Mouse (Mus musculus): ENCODE measurements around the gene Derl3. TPM values are rescaled to one million over a fixed set of nuclear protein-coding genes. Genes with fewer than 3 reads are reported as not detected.

The Derl3 gene
- polyA plus RNA-seq, 1 experiment, result 19.0 TPM

DNA sequence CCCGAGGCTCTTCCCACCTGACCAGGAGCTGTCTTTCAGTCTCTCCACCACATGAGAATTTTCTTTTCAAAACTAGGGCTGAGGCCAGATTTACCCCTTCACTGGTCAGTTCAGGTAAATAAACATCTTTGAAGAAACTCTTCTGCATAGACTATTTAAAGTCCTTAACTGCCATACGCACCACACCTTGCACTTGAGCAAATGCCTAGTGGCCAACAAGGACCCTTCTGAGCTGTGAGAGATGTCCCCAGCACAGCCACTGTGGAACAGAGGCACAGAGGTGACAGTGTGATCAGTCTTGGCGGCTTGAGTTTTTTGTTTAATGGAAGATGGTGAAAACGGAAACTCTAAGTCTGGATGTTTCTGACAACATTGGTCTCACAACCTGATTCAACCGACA is 25.8 kb downstream of the Derl3 start:
- WGBS, result 94% methylated on average over 5 of the region's 5 CpGs
- no peak for TF ChIP-seq POLR2A (IDR thresholded peaks at IDR 0.05; ENCODE audit: control insufficient read depth, extremely low read depth, insufficient read depth, low read length, poor library complexity)
- no peaks in the 10 kb centered on the region for H3K36me3 ChIP-seq (ENCODE audit: control insufficient read depth, insufficient read depth, low read length)
- H3K4me3 ChIP-seq (ENCODE audit: control insufficient read depth, insufficient read depth, low read length), result no peak overlapping the region
- no peak overlapping the region for H3K27ac ChIP-seq (ENCODE audit: control insufficient read depth, insufficient read depth, low read length)
- DNase-seq, result no peak
- H3K27me3 ChIP-seq (ENCODE audit: control insufficient read depth, insufficient read depth, low read length), result no peaks in the 10 kb centered on the region
- H3K4me1 ChIP-seq (replicated peaks; ENCODE audit: control insufficient read depth, insufficient read depth, low read length), result peaks cover 4% of the 10 kb centered on the region

GRCm38 (mm10) chr10:75921026-75921725 is 28.0 kb downstream of the Derl3 start, which contains the start of gene Smarcb1:
Gene Smarcb1, minus strand, starts transcription at chr10:75921617.
- Histone ChIP-seq H3K27me3 (ENCODE audit: control insufficient read depth, insufficient read depth, low read length) (no peaks in the 10 kb centered on the region), H3K27ac (ENCODE audit: control insufficient read depth, insufficient read depth, low read length) (no peak within 1 kb of the TSS), H3K4me1 (replicated peaks; ENCODE audit: control insufficient read depth, insufficient read depth, low read length) (peaks cover 4% of the 10 kb centered on the region), H3K4me3 (ENCODE audit: control insufficient read depth, insufficient read depth, low read length) (peak within 1 kb of the TSS; percentile 74), H3K36me3 (ENCODE audit: control insufficient read depth, insufficient read depth, low read length) (no peaks in the 10 kb centered on the region)
- DNase-seq, result peak; percentile 93
- TF ChIP-seq CTCF (IDR thresholded peaks at IDR 0.05; ENCODE audit: borderline replicate concordance, control insufficient read depth, extremely low read depth, insufficient read depth, low read length, poor library complexity), result 0 out of 2 replicates have a peak, but pooled peaks have one; percentile 13
- peak; percentile 49 for TF ChIP-seq POLR2A (IDR thresholded peaks at IDR 0.05; ENCODE audit: control insufficient read depth, extremely low read depth, insufficient read depth, low read length, poor library complexity)
- WGBS, result under 1% methylated on average over 76 of the region's 76 CpGs

DNA sequence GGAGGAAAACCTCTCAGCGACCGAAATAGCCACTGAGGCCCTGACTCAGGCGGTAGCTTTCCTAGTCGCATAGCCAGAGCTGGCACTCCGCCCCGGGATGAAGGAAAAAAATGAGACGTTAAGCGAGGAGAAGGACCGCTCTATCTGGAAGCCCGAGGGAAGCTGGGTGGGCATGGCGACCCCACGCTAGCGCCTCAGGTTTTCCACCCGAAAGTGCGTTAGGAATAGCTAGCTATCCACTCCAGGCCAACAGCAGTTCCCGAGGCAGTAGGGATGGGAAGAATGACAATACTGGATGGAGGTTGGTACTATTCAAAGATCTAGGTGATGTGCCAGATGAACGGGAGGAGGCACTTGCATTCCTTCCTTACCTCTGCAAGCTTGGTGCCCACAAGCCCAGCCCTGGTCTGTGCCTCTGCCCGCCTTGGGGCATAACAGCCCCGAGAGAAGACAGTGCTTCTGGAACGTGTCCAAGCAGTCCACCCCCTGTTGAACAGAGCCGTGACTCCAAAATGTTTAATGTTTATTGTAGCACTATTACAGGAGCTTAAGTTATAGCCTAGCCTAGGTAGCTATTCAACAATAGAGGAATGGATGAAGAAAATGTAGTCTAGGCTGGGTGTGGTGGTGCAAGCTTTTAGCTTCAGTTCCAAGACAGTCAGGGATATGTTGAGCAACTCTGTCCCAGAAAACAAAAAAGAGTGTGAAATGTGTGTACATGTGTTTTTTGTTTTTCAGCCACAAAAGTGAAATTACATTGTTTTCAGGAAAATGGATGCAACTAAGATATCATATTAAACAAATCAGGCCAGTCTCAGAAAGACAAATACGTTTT is 28.7 kb downstream of the Derl3 start:
- peaks cover 6% of the 10 kb centered on the region for H3K4me1 ChIP-seq (replicated peaks; ENCODE audit: control insufficient read depth, insufficient read depth, low read length)
- 6% methylated on average over 22 of the region's 22 CpGs for WGBS
- no peaks in the 10 kb centered on the region for H3K27me3 ChIP-seq (ENCODE audit: control insufficient read depth, insufficient read depth, low read length)
- peak overlapping the region; percentile 74 for H3K4me3 ChIP-seq (ENCODE audit: control insufficient read depth, insufficient read depth, low read length)
- H3K36me3 ChIP-seq (ENCODE audit: control insufficient read depth, insufficient read depth, low read length), result no peaks in the 10 kb centered on the region
- no peak for TF ChIP-seq CTCF (IDR thresholded peaks at IDR 0.05; ENCODE audit: borderline replicate concordance, control insufficient read depth, extremely low read depth, insufficient read depth, low read length, poor library complexity)
- no peak for TF ChIP-seq POLR2A (IDR thresholded peaks at IDR 0.05; ENCODE audit: control insufficient read depth, extremely low read depth, insufficient read depth, low read length, poor library complexity)
- no peak for DNase-seq
- H3K27ac ChIP-seq (ENCODE audit: control insufficient read depth, insufficient read depth, low read length), result no peak overlapping the region

GRCm38 (mm10) chr10:75924324-75924723 is 31.1 kb downstream of the Derl3 start:
- Histone ChIP-seq H3K27ac (ENCODE audit: control insufficient read depth, insufficient read depth, low read length) (no peak overlapping the region), H3K27me3 (ENCODE audit: control insufficient read depth, insufficient read depth, low read length) (no peaks in the 10 kb centered on the region), H3K4me1 (replicated peaks; ENCODE audit: control insufficient read depth, insufficient read depth, low read length) (peaks cover 6% of the 10 kb centered on the region), H3K36me3 (ENCODE audit: control insufficient read depth, insufficient read depth, low read length) (no peaks in the 10 kb centered on the region), H3K4me3 (ENCODE audit: control insufficient read depth, insufficient read depth, low read length) (no peak overlapping the region)
- TF ChIP-seq POLR2A (IDR thresholded peaks at IDR 0.05; ENCODE audit: control insufficient read depth, extremely low read depth, insufficient read depth, low read length, poor library complexity) (no peak), CTCF (IDR thresholded peaks at IDR 0.05; ENCODE audit: borderline replicate concordance, control insufficient read depth, extremely low read depth, insufficient read depth, low read length, poor library complexity) (no peak)
- WGBS, result 55% methylated on average over 2 of the region's 2 CpGs
- DNase-seq, result no peak

DNA sequence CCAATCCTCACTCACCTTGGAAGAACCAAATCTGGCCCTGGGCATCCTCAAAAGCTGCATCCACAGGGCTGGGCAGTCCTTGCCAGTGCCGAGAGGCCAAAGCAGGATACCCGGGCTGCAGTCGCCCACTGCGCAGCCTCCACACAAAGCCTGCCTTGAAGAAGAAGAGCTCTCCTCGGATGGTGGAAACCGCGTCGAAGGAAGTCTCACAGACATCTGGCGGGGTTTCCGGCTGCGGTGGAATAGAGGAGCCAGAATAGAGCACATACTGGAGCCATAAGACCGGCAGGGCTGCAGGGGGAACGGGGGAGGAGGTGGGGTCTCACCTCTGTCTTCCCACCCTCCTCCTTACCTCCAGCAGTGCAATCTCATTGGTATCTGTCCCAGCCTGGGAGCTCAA is 33.2 kb downstream of the Derl3 start:
- no peak for DNase-seq
- H3K27me3 ChIP-seq (ENCODE audit: control insufficient read depth, insufficient read depth, low read length), result peaks cover 4% of the 10 kb centered on the region; the same call in 1 of the 2 replicates

GRCm38 (mm10) chr10:75930304-75930703 is 37.1 kb downstream of the Derl3 start:
- 57% methylated on average over 6 of the region's 6 CpGs for WGBS
- no peak for DNase-seq
- H3K27ac ChIP-seq (ENCODE audit: control insufficient read depth, insufficient read depth, low read length), result no peak overlapping the region

More for the DNA sequence above, 33.2 kb downstream of the Derl3 start:
- H3K27ac ChIP-seq (ENCODE audit: control insufficient read depth, insufficient read depth, low read length), result no peak overlapping the region
- TF ChIP-seq POLR2A (IDR thresholded peaks at IDR 0.05; ENCODE audit: control insufficient read depth, extremely low read depth, insufficient read depth, low read length, poor library complexity) (no peak), CTCF (IDR thresholded peaks at IDR 0.05; ENCODE audit: borderline replicate concordance, control insufficient read depth, extremely low read depth, insufficient read depth, low read length, poor library complexity) (no peak)
- H3K4me1 ChIP-seq (replicated peaks; ENCODE audit: control insufficient read depth, insufficient read depth, low read length), result peaks cover 5% of the 10 kb centered on the region
- 88% methylated on average over 13 of the region's 13 CpGs for WGBS
- H3K36me3 ChIP-seq (ENCODE audit: control insufficient read depth, insufficient read depth, low read length), result no peaks in the 10 kb centered on the region
- H3K4me3 ChIP-seq (ENCODE audit: control insufficient read depth, insufficient read depth, low read length), result peak overlapping the region; percentile 30

More at GRCm38 (mm10) chr10:75930304-75930703, 37.1 kb downstream of the Derl3 start:
- H3K4me3 ChIP-seq (ENCODE audit: control insufficient read depth, insufficient read depth, low read length), result no peak overlapping the region
- no peaks in the 10 kb centered on the region for H3K36me3 ChIP-seq (ENCODE audit: control insufficient read depth, insufficient read depth, low read length)
- H3K4me1 ChIP-seq (replicated peaks; ENCODE audit: control insufficient read depth, insufficient read depth, low read length), result peaks cover 12% of the 10 kb centered on the region
- peaks cover 4% of the 10 kb centered on the region; the same call in 1 of the 2 replicates for H3K27me3 ChIP-seq (ENCODE audit: control insufficient read depth, insufficient read depth, low read length)
- TF ChIP-seq CTCF (IDR thresholded peaks at IDR 0.05; ENCODE audit: borderline replicate concordance, control insufficient read depth, extremely low read depth, insufficient read depth, low read length, poor library complexity) (no peak), POLR2A (IDR thresholded peaks at IDR 0.05; ENCODE audit: control insufficient read depth, extremely low read depth, insufficient read depth, low read length, poor library complexity) (no peak)

Data from thymus, adult 2 months (tissue).